ENCODE assay signal across 9 mouse cellular contexts in genomic region chr9:84281610-84282009, GRCm38 (mm10).
DNase-seq lines count a peak whose midpoint lies in the region; ATAC-seq and TF ChIP-seq lines count a peak whose summit lies in the region.
"Had no signal": no experiment of that assay in that cellular context is flagged by ENCODE, and none has a peak within 500 bp of the region (broad histone marks: within the 10 kb centered on the region; RNA-seq: fewer than 3 reads in every experiment).

No protein-coding gene starts in this region.

- H3K27ac ChIP-seq in lung, embryonic 14.5 days (ENCODE audit: low read depth), result peak overlapping the region; percentile 24; the same call in 1 of the 2 replicates

- H3K4me1 ChIP-seq in lung, embryonic 14.5 days (ENCODE audit: insufficient read depth), result no peaks in the 10 kb centered on the region

- no peak overlapping the region for H3K9ac ChIP-seq in lung, embryonic 14.5 days

- H3K4me3 ChIP-seq in lung, embryonic 14.5 days (ENCODE audit: low read depth, low read length), result no peak overlapping the region
- H3K4me3 ChIP-seq: erythroblast, embryonic 14.5 days had no signal

- DNase-seq in embryo, embryonic 10.5 days (ENCODE audit: low spot score), result peak; percentile 19
- DNase-seq in embryo, embryonic 9.5 days (ENCODE audit: extremely low spot score), result no peak
- DNase-seq in right cerebral cortex, adult 18-20 months, result peak; percentile 11
- DNase-seq in right cerebral cortex, adult 2 months (ENCODE audit: low spot score in 2 of 2), result no peak
- peak; percentile 76 for DNase-seq in lung, embryonic 14.5 days
- no peak for DNase-seq in urinary bladder, adult 2 months (ENCODE audit: low spot score)
- no peak for DNase-seq in spleen, postnatal 10 days (ENCODE audit: low spot score in 2 of 2)
- no peak for DNase-seq in gastrocnemius, postnatal 14 days

- peak; percentile 85 for ATAC-seq in lung, embryonic 14.5 days (ENCODE audit: insufficient read depth)

- no peak overlapping the region for H3K4me2 ChIP-seq in lung, embryonic 14.5 days

- no peaks in the 10 kb centered on the region for H3K36me3 ChIP-seq in lung, embryonic 14.5 days (ENCODE audit: insufficient read depth)

- H3K9me3 ChIP-seq in lung, embryonic 14.5 days (ENCODE audit: low read depth, low read length), result no peaks in the 10 kb centered on the region

- no peaks in the 10 kb centered on the region for H3K27me3 ChIP-seq in lung, embryonic 14.5 days (ENCODE audit: insufficient read depth, low read length)

- no peak for TF ChIP-seq CTCF in lung, embryonic 14.5 days (IDR thresholded peaks at IDR 0.05; ENCODE audit: low read depth)

- intact Hi-C loops in gastrocnemius, postnatal 14 days (cut with DNase I; ENCODE audit: low total_unique reads), result no loop called here

- WGBS in lung, embryonic 14.5 days, result 28% methylated on average over 3 of the region's 3 CpGs

Comparison
In these comparisons a context has a peak if more than half of its experiments do, and no peak if none do; other contexts are left out.
1. DNase-seq: peak in embryo, embryonic 10.5 days (single experiment), right cerebral cortex, adult 18-20 months (single experiment) and lung, embryonic 14.5 days (single experiment); none in embryo, embryonic 9.5 days (single experiment), right cerebral cortex, adult 2 months (0 of 2), urinary bladder, adult 2 months (single experiment), spleen, postnatal 10 days (0 of 2) and gastrocnemius, postnatal 14 days (single experiment).